Mouse (Mus musculus): ENCODE results near the gene Gm4214.
"Not testable (repeated sequence)": the region's sequence is repeated elsewhere in the genome, so short reads cannot be mapped to it uniquely, and the experiment has no call there.

Gene Gm4214

GRCm38 (mm10) chr7:22984573-22984972 is at the start of gene Gm4214:
TSS of gene Gm4214 (minus strand) at chr7:22984673.
- not testable (repeated sequence) for DNase-seq

GRCm38 (mm10) chr7:23019823-23020222 is 35.4 kb upstream of the Gm4214 start, which contains the start of gene Gm4216:
TSS of gene Gm4216 (minus strand) at chr7:23019923.
- DNase-seq, result not testable (repeated sequence)
